Mouse (Mus musculus): ENCODE results near the gene Fry.

Gene Fry

DNA sequence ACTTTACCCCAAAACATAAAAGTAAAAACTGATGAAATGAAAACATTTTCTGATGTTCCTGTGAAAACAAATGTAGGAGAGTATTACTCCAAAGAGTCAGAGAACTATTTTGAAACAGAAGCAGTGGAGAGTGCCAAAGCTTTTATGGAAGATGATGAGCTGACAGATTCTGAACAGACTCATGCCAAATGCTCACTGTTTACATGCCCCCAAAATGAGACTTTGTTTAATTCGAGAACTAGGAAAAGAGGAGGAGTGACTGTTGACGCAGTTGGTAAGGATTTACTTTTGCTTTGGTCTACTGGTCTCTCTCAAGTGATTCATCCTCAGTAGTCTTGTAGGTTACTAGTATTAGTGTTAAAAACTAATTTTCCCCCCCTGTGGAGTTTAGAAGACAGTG lies 424.7 kb downstream of the Fry start:
- no peak for DNase-seq (ENCODE audit: low spot score)

All from ovary, postnatal 14 days (tissue).